Mouse (Mus musculus) heart, embryonic 13.5 days (tissue): Measurements from ENCODE around the gene Gm10057. TPM values are rescaled to one million over a fixed set of nuclear protein-coding genes. Genes with fewer than 3 reads are reported as not detected.
"Not testable (repeated sequence)": the region's sequence is repeated elsewhere in the genome, so short reads cannot be mapped to it uniquely, and the experiment has no call there.

Experiments
- ATAC-seq: fragments of 200-750 bp; cut with Nextera tagmentation; 2 replicates; pipeline ENCODE4 v1.8.0; 2017; ENCODE audit warnings: moderate TSS enrichment; ENCODE audit not compliant: insufficient number of reproducible peaks, low FRiP score, low TSS enrichment; ENCODE audit errors: extremely low read depth
- H3K27ac ChIP-seq: fragments of 300-500 bp; sonication (generic); replicated peaks from 2 replicates; pipeline ENCODE4 v1.5.1; 2015; ENCODE audit warnings: moderate library complexity, mild to moderate bottlenecking, inconsistent platforms
- H3K27me3 ChIP-seq: fragments of 300-500 bp; sonication (generic); replicated peaks from 2 replicates; pipeline ENCODE4 v1.6.1; 2015; ENCODE audit warnings: mild to moderate bottlenecking, inconsistent platforms
- H3K36me3 ChIP-seq: fragments of 300-500 bp; sonication (generic); 2 replicates; pipeline ENCODE4 v1.6.1; 2015; ENCODE audit warnings: mild to moderate bottlenecking, inconsistent platforms
- H3K4me1 ChIP-seq: fragments of 300-500 bp; sonication (generic); 2 replicates; pipeline ENCODE4 v1.6.1; 2015; ENCODE audit warnings: inconsistent platforms
- H3K4me2 ChIP-seq: fragments of 300-500 bp; sonication (generic); 2 replicates; pipeline ENCODE4 v1.6.1; 2015; ENCODE audit warnings: inconsistent platforms, mild to moderate bottlenecking, moderate library complexity
- H3K4me3 ChIP-seq: fragments of 300-500 bp; sonication (generic); 2 replicates; pipeline ENCODE4 v1.5.1; 2015; ENCODE audit warnings: moderate library complexity, mild to moderate bottlenecking, inconsistent platforms
- H3K9ac ChIP-seq: fragments of 300-500 bp; sonication (generic); 2 replicates; pipeline ENCODE4 v1.6.1; 2015; ENCODE audit warnings: inconsistent platforms, mild to moderate bottlenecking, moderate library complexity
- H3K9me3 ChIP-seq: fragments of 300-500 bp; sonication (generic); 2 replicates; pipeline ENCODE4 v1.6.1; 2016; ENCODE audit warnings: inconsistent platforms
- polyA plus RNA-seq: library from polyadenylated mRNA; unstranded; fragments of >200 nt; fragmentation: Nextera tagmentation; extraction: Ambion mirVana; gene quantifications from 2 replicates; pipeline ENCODE4 v1.2.1, GENCODE M21; 2015

The Gm10057 gene
- polyA plus RNA-seq, result not detected in 2 replicates

GRCm38 (mm10) chrX:154054939-154055338, at the start of gene Gm10057:
Gm10057 (minus strand) TSS chrX:154055039.
- not testable (repeated sequence) for H3K4me3 ChIP-seq, H3K27me3 ChIP-seq, H3K36me3 ChIP-seq, H3K9ac ChIP-seq, H3K4me1 ChIP-seq, H3K4me2 ChIP-seq, H3K27ac ChIP-seq, H3K9me3 ChIP-seq, ATAC-seq

GRCm38 (mm10) chrX:154033727-154034126, 21.1 kb downstream of the Gm10057 start, which contains the start of gene 4921511M17Rik:
4921511M17Rik (minus strand) TSS chrX:154033827.
- H3K4me3 ChIP-seq, H3K4me1 ChIP-seq, H3K9ac ChIP-seq, H3K27me3 ChIP-seq, H3K4me2 ChIP-seq, ATAC-seq, H3K27ac ChIP-seq, H3K9me3 ChIP-seq, H3K36me3 ChIP-seq: not testable (repeated sequence)

- H3K4me2 ChIP-seq, ATAC-seq: not testable (repeated sequence)
These were observed 42.3 kb downstream of the Gm10057 start, which contains the start of gene Samt1 for GRCm38 (mm10) chrX:154012540-154012939. Samt1 (minus strand) TSS chrX:154012640.

More at GRCm38 (mm10) chrX:154012540-154012939, 42.3 kb downstream of the Gm10057 start, which contains the start of gene Samt1:
- H3K36me3 ChIP-seq, H3K27ac ChIP-seq, H3K4me1 ChIP-seq, H3K4me3 ChIP-seq, H3K9ac ChIP-seq, H3K9me3 ChIP-seq, H3K27me3 ChIP-seq: not testable (repeated sequence)

Other genes with a start within 250 kb of the Gm10057 start
- 8.6 and 9.5 TPM in 2 replicates for gene Spin2c, start 222.8 kb downstream of the Gm10057 start, polyA plus RNA-seq
- gene Samt1, start 42.4 kb downstream of the Gm10057 start, polyA plus RNA-seq, result not detected in 2 replicates
- not detected in 2 replicates for gene 4921511M17Rik, start 21.2 kb downstream of the Gm10057 start, polyA plus RNA-seq
- gene Gm15140, start 65.6 kb upstream of the Gm10057 start, polyA plus RNA-seq, result not detected in 2 replicates